Mouse (Mus musculus) adrenal gland, adult (tissue): Measurements from ENCODE around the gene Fbxl12.
"Not testable (repeated sequence)": the region's sequence is repeated elsewhere in the genome, so short reads cannot be mapped to it uniquely, and the experiment has no call there.

Source experiments
- DNase-seq, 2 experiments: peaks; one replicate each; pipeline ENCODE4 v3.0.0; 2022 to 2023; ENCODE audit warnings: low spot score in 1 of 2; ENCODE audit not compliant: inconsistent age in 2 of 2

Gene Fbxl12

GRCm38 (mm10) chr9:20653859-20654258, 9.3 kb upstream of the Fbxl12 start:
- no peak for DNase-seq

DNA sequence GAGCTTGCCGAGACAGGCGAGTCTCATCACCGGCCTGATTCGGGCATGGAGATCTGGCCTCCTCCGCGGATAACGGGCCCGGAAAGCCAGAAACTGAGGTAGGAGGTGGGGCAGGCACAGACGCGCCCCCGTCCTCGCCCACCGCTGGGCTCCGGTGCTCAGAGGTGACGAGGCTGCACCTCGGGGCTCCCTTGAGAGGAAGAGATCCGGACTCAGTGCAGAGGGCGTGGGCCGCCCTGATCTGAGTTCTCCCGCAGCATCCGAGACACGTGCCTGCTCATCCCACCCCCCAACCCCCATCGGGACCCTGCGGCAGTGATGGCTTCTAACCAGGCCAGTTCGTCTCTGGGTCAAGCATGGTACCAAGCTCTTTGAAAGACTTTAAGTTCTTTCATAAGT, 7.7 kb upstream of the Fbxl12 start:
- no peak for DNase-seq

DNA sequence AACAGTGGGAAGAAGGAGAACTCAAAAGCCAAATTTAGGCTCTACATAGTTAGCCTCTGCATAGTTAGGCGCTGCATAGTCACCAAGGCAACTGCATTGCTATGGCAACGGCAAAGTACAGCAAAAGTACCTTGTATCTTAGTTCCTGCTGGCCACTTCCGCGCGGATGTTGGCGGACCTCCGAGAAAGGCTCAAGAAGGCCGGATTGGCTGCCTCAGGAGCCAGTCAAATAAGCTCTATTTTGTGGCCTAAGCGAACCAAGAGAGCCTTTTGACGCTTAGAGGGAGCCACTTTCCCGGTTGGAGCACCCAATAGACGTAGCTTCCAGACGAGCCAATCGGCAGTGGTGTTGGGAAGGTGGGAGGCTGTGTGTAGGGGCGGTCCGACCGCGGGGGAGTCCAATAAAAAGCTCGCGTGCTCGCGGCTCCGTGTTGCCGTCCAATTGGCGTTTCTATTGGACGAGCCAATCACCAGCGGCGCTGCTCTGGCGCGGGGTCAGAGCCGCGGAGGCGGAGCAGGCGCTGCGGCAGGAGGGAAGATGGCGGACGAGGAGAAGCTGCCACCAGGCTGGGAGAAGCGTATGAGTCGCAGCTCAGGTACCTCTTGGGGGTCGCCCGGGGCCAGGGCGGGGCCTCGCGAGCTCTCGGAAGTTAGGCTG, 7.2 kb upstream of the Fbxl12 start, which contains the start of gene Pin1:
Gene Pin1 (plus strand): TSS at position 494 of the 658 bp plus-strand sequence.
- peak; percentile 99 for DNase-seq

GRCm38 (mm10) chr9:20645121-20645520, 554 bp upstream of the Fbxl12 start:
- no peak for DNase-seq

GRCm38 (mm10) chr9:20643781-20644180, 786 bp downstream of the Fbxl12 start:
- peak in 1 of 2 experiments; percentile 62 for DNase-seq

GRCm38 (mm10) chr9:20642896-20643466, 1.6 kb downstream of the Fbxl12 start:
- peak; percentile 88 to 95 for DNase-seq

GRCm38 (mm10) chr9:20642101-20642895, 2.3 kb downstream of the Fbxl12 start, which contains the start of gene Ubl5:
TSS of gene Ubl5 (plus strand) at chr9:20642878.
- DNase-seq = peak; percentile 68 to 81

- DNase-seq = peak in 1 of 2 experiments; percentile 35
Measured at GRCm38 (mm10) chr9:20641501-20641900, 3.1 kb downstream of the Fbxl12 start.

GRCm38 (mm10) chr9:20639486-20639885, 5.1 kb downstream of the Fbxl12 start:
- no peak for DNase-seq

- peak in 1 of 2 experiments; percentile 25 for DNase-seq
Measured at GRCm38 (mm10) chr9:20638552-20638951, 6.0 kb downstream of the Fbxl12 start.

DNA sequence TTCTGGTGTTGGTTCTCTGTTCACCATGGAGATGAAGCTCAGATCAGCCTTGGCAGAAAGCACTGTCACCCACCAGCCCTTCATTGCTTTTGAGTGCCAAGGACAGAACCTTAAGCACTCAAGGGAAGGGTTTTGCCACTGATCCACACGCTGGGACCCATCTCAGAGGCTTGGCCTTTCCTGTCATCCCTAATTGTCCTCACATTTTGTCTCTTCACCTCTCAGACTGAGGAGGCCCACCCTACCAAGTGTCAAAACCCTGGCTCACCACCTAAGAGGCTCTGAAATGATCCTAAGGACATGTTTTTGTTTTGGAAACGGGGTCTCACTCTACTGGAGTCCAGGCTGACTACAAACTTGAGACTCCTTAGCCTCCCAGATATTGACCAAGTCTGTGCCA, 7.8 kb downstream of the Fbxl12 start:
- DNase-seq = no peak

DNA sequence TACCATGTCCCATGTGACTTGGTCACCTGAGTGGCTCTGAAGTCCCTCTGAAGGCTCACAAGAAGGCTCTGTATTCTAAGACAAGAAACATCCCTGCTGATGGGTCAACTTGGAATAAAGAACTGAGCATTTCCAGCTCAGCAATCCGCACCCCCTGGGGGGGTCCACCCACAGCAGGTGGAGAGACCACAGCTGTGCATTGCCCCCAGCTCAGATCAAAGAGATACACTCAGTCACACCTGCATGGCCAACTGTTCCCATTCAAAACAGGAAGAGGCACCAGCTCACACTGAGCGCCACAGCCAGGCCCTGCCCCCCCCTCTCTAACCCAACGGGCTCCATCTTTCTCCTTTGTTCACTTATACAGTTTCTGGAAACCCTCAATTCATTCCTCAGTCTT, 8.3 kb downstream of the Fbxl12 start:
- DNase-seq = no peak

DNA sequence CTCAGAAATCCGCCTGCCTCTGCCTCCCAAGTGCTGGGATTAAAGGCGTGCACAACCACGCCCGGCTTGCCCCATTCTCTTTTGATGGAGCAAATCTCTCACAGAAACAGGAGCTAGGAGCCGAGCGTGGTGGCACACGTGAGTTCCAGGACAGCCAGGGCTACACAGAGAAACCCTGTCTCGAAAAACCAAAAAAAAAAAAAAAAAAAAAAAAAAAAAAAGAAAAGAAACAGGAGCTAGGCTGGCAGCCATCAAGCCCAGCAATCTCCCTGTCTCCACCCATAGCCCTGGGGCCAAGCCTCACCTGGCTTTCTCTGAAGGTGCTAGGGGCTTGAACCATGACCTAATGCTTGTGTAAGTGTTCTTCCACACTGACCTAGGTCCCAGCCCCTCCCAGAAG, 8.9 kb downstream of the Fbxl12 start:
- not testable (repeated sequence) for DNase-seq

GRCm38 (mm10) chr9:20631332-20631731, 13.2 kb downstream of the Fbxl12 start:
- DNase-seq = no peak

DNA sequence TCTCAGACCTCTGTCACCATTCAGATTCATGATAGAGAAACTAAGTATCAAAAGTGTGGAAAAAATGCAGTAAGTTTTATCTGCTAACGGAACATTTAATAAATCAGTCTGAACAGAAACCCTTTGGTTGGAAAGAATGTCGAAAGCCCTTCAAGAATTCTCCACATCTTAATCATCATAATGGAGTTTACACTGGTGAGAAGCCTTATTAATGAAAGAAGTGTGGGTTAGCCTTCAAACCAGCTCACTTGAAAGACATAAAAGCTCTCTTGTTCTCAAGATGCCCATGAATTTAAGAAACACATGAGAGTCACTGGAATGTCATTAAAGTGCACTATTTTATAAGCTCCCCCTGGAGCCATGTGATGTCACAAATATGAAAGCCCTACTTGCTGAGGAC, 27.9 kb downstream of the Fbxl12 start:
- DNase-seq = no peak

- no peak for DNase-seq
Measured at GRCm38 (mm10) chr9:20611976-20612375, 32.6 kb downstream of the Fbxl12 start.

GRCm38 (mm10) chr9:20609831-20610464, 34.6 kb downstream of the Fbxl12 start:
- DNase-seq = no peak

DNA sequence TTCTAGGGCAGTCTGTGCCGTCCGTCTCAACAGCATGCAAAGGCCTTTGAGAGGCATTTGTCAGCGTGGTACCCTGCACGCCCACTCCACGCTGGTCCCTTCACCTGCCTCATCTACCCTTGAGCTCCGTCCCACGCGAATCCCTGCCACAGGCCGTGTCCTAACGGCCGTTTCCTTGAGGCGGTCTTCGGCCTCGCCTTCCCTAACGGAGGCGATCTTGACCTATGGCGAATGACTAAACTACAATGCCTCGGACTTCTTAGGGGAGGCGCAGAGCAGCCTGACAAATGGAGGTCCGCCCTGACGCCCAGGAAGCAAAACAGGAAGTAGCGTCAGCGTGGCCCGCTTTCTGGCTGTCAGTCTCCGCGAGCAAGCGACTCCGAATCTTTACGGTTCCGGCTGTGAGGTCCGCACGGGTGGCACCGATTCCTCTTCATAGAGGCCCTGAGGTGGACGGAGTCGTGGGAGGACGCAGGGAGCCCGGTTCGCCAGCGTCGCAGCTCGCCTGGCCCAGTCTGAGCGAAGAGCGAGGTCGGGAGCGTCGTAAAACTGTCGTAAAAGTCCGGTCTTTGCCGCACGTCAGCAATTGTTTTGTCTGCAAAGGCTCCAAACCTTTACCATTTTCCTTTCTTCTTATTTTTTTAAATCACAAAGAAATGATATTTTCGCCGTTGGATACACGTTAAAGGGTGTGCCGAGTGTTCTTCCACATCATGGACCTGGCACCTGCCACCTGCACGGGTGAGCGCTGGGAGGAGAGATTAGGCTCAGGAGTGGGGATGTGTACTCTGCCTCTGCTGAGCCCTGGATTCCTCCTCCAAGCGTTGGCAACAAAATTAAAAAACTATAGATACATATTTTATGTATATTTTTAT, 37.2 kb downstream of the Fbxl12 start:
- peak; percentile 91 to 98 for DNase-seq

- no peak for DNase-seq
Measured at GRCm38 (mm10) chr9:20606269-20606668, 38.3 kb downstream of the Fbxl12 start.

- no peak for DNase-seq
Measured at GRCm38 (mm10) chr9:20601270-20601669, 43.3 kb downstream of the Fbxl12 start.
